Comparison of ENCODE assay signal across 26 mouse cellular contexts in the genomic region with DNA sequence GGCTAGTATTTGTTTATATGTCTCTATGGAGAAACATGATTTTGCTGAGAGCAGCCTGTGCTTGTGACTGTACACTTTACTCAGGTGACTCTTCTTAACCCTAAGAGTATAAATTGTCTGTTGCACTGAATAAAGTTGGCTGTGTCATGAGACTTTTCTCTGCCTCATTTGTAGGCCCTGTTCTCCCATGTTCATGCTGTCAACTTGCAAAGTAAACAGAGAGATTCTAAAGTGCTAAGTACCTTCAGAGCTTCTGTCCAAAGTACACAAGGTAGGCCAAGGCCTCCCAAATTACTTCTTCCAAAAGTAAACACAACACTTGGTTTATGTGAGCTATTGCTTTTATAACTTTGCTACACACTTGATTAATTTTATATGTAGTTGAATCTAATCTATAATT.
DNase-seq lines count a peak whose midpoint lies in the region; ATAC-seq and TF ChIP-seq lines count a peak whose summit lies in the region.
"Had no signal": no experiment of that assay in that cellular context is flagged by ENCODE, and none has a peak within 500 bp of the region (broad histone marks: within the 10 kb centered on the region; RNA-seq: fewer than 3 reads in every experiment).

No protein-coding gene starts in this region.

- no peak for TF ChIP-seq POLR2A in kidney, adult 2 months (IDR thresholded peaks at IDR 0.05; ENCODE audit: low read depth, low read length)
- no peak for TF ChIP-seq POLR2A in liver, adult 2 months (IDR thresholded peaks at IDR 0.05; ENCODE audit: extremely low read depth, insufficient read depth, low read length)

- no peak overlapping the region for H3K9ac ChIP-seq in liver, adult 2 months (ENCODE audit: low read depth, low read length)
- H3K9ac ChIP-seq in liver, embryonic 11.5 days (ENCODE audit: low read depth, low read length), result no peak overlapping the region
- no peak overlapping the region for H3K9ac ChIP-seq in intestine, embryonic 15.5 days
- H3K9ac ChIP-seq in intestine, postnatal 0 days (ENCODE audit: low read depth, low read length), result no peak overlapping the region
- H3K9ac ChIP-seq: embryonic facial prominence, embryonic 12.5 days; embryonic facial prominence, embryonic 15.5 days; forebrain, embryonic 15.5 days; hindbrain, embryonic 12.5 days; hindbrain, embryonic 15.5 days had no signal

- no peak overlapping the region for H3K4me3 ChIP-seq in kidney, adult 2 months (ENCODE audit: insufficient read depth, low read depth, low read length)
- no peak overlapping the region for H3K4me3 ChIP-seq in liver, adult 2 months (ENCODE audit: insufficient read depth, low read depth, low read length)
- H3K4me3 ChIP-seq in liver, embryonic 11.5 days (ENCODE audit: low read depth, low read length), result no peak overlapping the region
- H3K4me3 ChIP-seq in intestine, embryonic 15.5 days (replicated peaks), result no peak overlapping the region
- H3K4me3 ChIP-seq in intestine, postnatal 0 days (ENCODE audit: low read depth, low read length), result no peak overlapping the region
- H3K4me3 ChIP-seq: embryonic facial prominence, embryonic 12.5 days; embryonic facial prominence, embryonic 15.5 days; forebrain, embryonic 15.5 days; heart, adult 2 months; hindbrain, embryonic 12.5 days; hindbrain, embryonic 15.5 days had no signal

- H3K9me3 ChIP-seq in liver, embryonic 11.5 days (ENCODE audit: control insufficient read depth, low read length), result no peaks in the 10 kb centered on the region
- no peaks in the 10 kb centered on the region for H3K9me3 ChIP-seq in intestine, embryonic 15.5 days
- no peaks in the 10 kb centered on the region for H3K9me3 ChIP-seq in intestine, postnatal 0 days (ENCODE audit: control insufficient read depth)
- H3K9me3 ChIP-seq: embryonic facial prominence, embryonic 12.5 days; embryonic facial prominence, embryonic 15.5 days; forebrain, embryonic 15.5 days; G1E; hindbrain, embryonic 12.5 days; hindbrain, embryonic 15.5 days had no signal

- no peaks in the 10 kb centered on the region for H3K36me3 ChIP-seq in kidney, adult 2 months (ENCODE audit: control insufficient read depth, insufficient read depth, low read length)
- H3K36me3 ChIP-seq in liver, adult 2 months (ENCODE audit: control insufficient read depth, insufficient read depth, low read length), result no peaks in the 10 kb centered on the region
- H3K36me3 ChIP-seq in liver, embryonic 11.5 days (ENCODE audit: control insufficient read depth, insufficient read depth, low read length), result no peaks in the 10 kb centered on the region
- no peaks in the 10 kb centered on the region for H3K36me3 ChIP-seq in intestine, embryonic 15.5 days
- no peaks in the 10 kb centered on the region for H3K36me3 ChIP-seq in intestine, postnatal 0 days (ENCODE audit: control insufficient read depth, insufficient read depth)
- H3K36me3 ChIP-seq: embryonic facial prominence, embryonic 12.5 days; embryonic facial prominence, embryonic 15.5 days; forebrain, embryonic 15.5 days; G1E; hindbrain, embryonic 12.5 days; hindbrain, embryonic 15.5 days had no signal

- peak; percentile 21 for DNase-seq in kidney, adult 2 months
- DNase-seq in kidney, adult 11 months, result no peak
- DNase-seq in liver, adult 2 months (ENCODE audit: extremely low read depth, low read depth, low spot score), result peak; percentile 97
- DNase-seq in liver, embryonic 11.5 days (ENCODE audit: low spot score), result no peak
- DNase-seq in spleen, adult 12 weeks (ENCODE audit: low spot score), result no peak
- DNase-seq: adrenal gland, postnatal 10 days; adrenal gland, postnatal 36 days; B cell, adult 2 months; cerebellum, adult 11 months; cerebellum, adult 2 months; cerebellum, adult 9-11 months; cerebellum, postnatal 25 days; gastrocnemius, postnatal 25 days; heart, adult 2 months had no signal

- ATAC-seq in liver, embryonic 11.5 days (replicated peaks; ENCODE audit: low FRiP score), result no peak
- ATAC-seq in intestine, embryonic 15.5 days, result peak; percentile 71
- ATAC-seq in intestine, postnatal 0 days, result peak; percentile 47; the same call in 1 of the 2 replicates
- no peak for ATAC-seq in cerebellum, adult (ENCODE audit: insufficient number of reproducible peaks, low FRiP score, low TSS enrichment)
- ATAC-seq: forebrain, embryonic 15.5 days; Patski had no signal

- no peak for TF ChIP-seq CTCF in kidney, adult 2 months (conservative IDR thresholded peaks at IDR 0.05; ENCODE audit: insufficient read depth, insufficient read length, low read depth, low read length)
- TF ChIP-seq CTCF in liver, adult 2 months (IDR thresholded peaks at IDR 0.05; ENCODE audit: low read depth, low read length), result no peak
- no peak for TF ChIP-seq CTCF in intestine, postnatal 0 days (IDR thresholded peaks at IDR 0.05; ENCODE audit: low read depth)

- no peak overlapping the region for H3K4me2 ChIP-seq in liver, embryonic 11.5 days
- H3K4me2 ChIP-seq in intestine, embryonic 15.5 days (replicated peaks), result no peak overlapping the region
- H3K4me2 ChIP-seq in intestine, postnatal 0 days (replicated peaks; ENCODE audit: low read depth), result no peak overlapping the region
- H3K4me2 ChIP-seq: embryonic facial prominence, embryonic 12.5 days; embryonic facial prominence, embryonic 15.5 days; forebrain, embryonic 15.5 days; heart, embryonic 11.5 days; hindbrain, embryonic 12.5 days; hindbrain, embryonic 15.5 days had no signal

- no peak overlapping the region for H3K27ac ChIP-seq in kidney, adult 2 months (ENCODE audit: insufficient read depth, low read depth, low read length)
- H3K27ac ChIP-seq in liver, adult 2 months (replicated peaks; ENCODE audit: insufficient read depth, low read depth, low read length), result no peak overlapping the region
- no peak overlapping the region for H3K27ac ChIP-seq in liver, embryonic 11.5 days (ENCODE audit: low read depth, low read length)
- H3K27ac ChIP-seq in intestine, embryonic 15.5 days, result no peak overlapping the region
- H3K27ac ChIP-seq in intestine, postnatal 0 days (ENCODE audit: low read depth, low read length), result no peak overlapping the region
- H3K27ac ChIP-seq: embryonic facial prominence, embryonic 12.5 days; embryonic facial prominence, embryonic 15.5 days; forebrain, embryonic 15.5 days; heart, adult 2 months; hindbrain, embryonic 12.5 days; hindbrain, embryonic 15.5 days had no signal

- no peaks in the 10 kb centered on the region for H3K4me1 ChIP-seq in kidney, adult 2 months (ENCODE audit: control insufficient read depth, insufficient read depth, low read length)
- H3K4me1 ChIP-seq in liver, adult 2 months (ENCODE audit: control insufficient read depth, insufficient read depth, low read length), result peaks cover 5% of the 10 kb centered on the region; the same call in 1 of the 2 replicates
- no peaks in the 10 kb centered on the region for H3K4me1 ChIP-seq in liver, embryonic 11.5 days (replicated peaks; ENCODE audit: control insufficient read depth, insufficient read depth, low read length)
- no peaks in the 10 kb centered on the region for H3K4me1 ChIP-seq in intestine, embryonic 15.5 days (replicated peaks)
- no peaks in the 10 kb centered on the region for H3K4me1 ChIP-seq in intestine, postnatal 0 days (replicated peaks; ENCODE audit: control insufficient read depth, insufficient read depth, low read length)
- H3K4me1 ChIP-seq: embryonic facial prominence, embryonic 12.5 days; embryonic facial prominence, embryonic 15.5 days; forebrain, embryonic 15.5 days; hindbrain, embryonic 15.5 days had no signal

- no peaks in the 10 kb centered on the region for H3K27me3 ChIP-seq in kidney, adult 2 months (replicated peaks; ENCODE audit: control insufficient read depth, insufficient read depth, low read length)
- no peaks in the 10 kb centered on the region for H3K27me3 ChIP-seq in liver, adult 2 months (ENCODE audit: control insufficient read depth, insufficient read depth, low read length)
- H3K27me3 ChIP-seq in liver, embryonic 11.5 days (replicated peaks; ENCODE audit: control insufficient read depth, insufficient read depth, low read length), result no peaks in the 10 kb centered on the region
- no peaks in the 10 kb centered on the region for H3K27me3 ChIP-seq in intestine, embryonic 15.5 days (replicated peaks)
- H3K27me3 ChIP-seq in intestine, postnatal 0 days (replicated peaks; ENCODE audit: control insufficient read depth, insufficient read depth, low read length), result no peaks in the 10 kb centered on the region
- H3K27me3 ChIP-seq: CH12.LX; embryonic facial prominence, embryonic 12.5 days; embryonic facial prominence, embryonic 15.5 days; forebrain, embryonic 15.5 days; hindbrain, embryonic 12.5 days; hindbrain, embryonic 15.5 days had no signal

- no peaks in the 10 kb centered on the region for H3K79me2 ChIP-seq in liver, adult 2 months (ENCODE audit: control insufficient read depth, insufficient read depth, low read length)

Comparison
In these comparisons a context has a peak if more than half of its experiments do, and no peak if none do; other contexts are left out.
1. DNase-seq: peak in kidney, adult 2 months (single experiment) and liver, adult 2 months (single experiment); none in kidney, adult 11 months (single experiment), liver, embryonic 11.5 days (single experiment) and spleen, adult 12 weeks (single experiment).
2. ATAC-seq: peak in intestine, embryonic 15.5 days (single experiment) and intestine, postnatal 0 days (single experiment); none in liver, embryonic 11.5 days (single experiment) and cerebellum, adult (single experiment).